Mouse (Mus musculus): ENCODE data around the gene Tnni3. TPM values are rescaled to one million over a fixed set of nuclear protein-coding genes. Genes with fewer than 3 reads are reported as not detected.
"Not testable (repeated sequence)": the region's sequence is repeated elsewhere in the genome, so short reads cannot be mapped to it uniquely, and the experiment has no call there.

Tnni3 gene
- polyA plus RNA-seq, 1 experiment from 2014 or later: 1.8 TPM

DNA sequence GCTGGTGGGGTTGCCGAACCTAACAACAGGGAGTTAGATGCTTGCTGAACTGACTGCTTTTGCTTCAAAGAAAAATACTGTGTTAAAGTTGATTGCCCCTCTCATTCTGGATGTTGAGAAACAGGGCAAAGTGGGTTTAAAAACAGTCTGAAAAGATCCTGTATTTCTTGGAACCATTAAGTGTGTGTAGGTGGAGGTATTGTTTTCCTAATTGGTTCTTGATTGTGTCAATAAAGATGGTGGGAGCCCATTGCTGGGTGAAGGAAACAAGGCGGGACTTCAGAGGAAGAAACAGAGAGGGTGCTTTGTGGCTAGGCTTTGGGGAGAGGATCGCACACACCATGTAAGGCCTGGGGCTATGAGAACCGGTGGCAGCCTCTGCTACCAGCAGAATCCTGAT, 13.2 kb upstream of the Tnni3 start:
- Histone ChIP-seq H3K4me2 (no peak overlapping the region), H3K9me3 (replicated peaks) (no peaks in the 10 kb centered on the region), H3K27me3 (replicated peaks) (peaks cover under 1% of the 10 kb centered on the region; the same call in 1 of the 2 replicates), H3K4me1 (0 out of 2 replicates have a peak, but pooled peaks cover 1% of the 10 kb centered on the region), H3K4me3 (replicated peaks) (no peak overlapping the region), H3K9ac (replicated peaks) (no peak overlapping the region), H3K27ac (replicated peaks) (no peak overlapping the region), H3K36me3 (peaks cover 31% of the 10 kb centered on the region)
- WGBS: 46% methylated on average over 4 of the region's 4 CpGs
- ATAC-seq (ENCODE audit: low FRiP score): no peak

DNA sequence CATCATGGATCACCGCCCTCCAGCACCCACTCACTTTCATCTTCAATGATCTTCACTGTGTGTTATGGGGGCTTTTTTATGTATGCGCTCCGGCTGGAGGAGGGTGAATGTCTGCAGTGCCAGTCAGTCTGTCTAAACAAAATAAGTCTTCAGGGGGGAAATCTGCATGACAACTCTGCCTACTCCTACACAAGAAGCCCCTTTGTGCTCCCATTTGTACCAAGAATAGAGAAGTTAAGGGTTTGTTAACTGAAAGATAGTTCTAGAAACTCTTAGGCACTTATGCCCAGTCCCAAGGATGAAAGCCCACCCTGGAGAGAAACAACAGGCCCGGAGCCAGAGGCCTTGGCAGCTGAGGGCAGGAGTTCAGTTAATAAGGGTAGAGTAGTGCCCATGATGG, 12.3 kb upstream of the Tnni3 start:
- no peak overlapping the region for H3K27ac ChIP-seq (replicated peaks)
- H3K4me1 ChIP-seq: 0 out of 2 replicates have a peak, but pooled peaks cover 4% of the 10 kb centered on the region
- no peak for ATAC-seq (ENCODE audit: low FRiP score)
- H3K4me2 ChIP-seq: no peak overlapping the region
- H3K4me3 ChIP-seq (replicated peaks): no peak overlapping the region
- no peaks in the 10 kb centered on the region for H3K9me3 ChIP-seq (replicated peaks)
- peaks cover 6% of the 10 kb centered on the region; the same call in 1 of the 2 replicates for H3K27me3 ChIP-seq (replicated peaks)
- H3K9ac ChIP-seq (replicated peaks): no peak overlapping the region
- 89% methylated on average over 4 of the region's 4 CpGs for WGBS
- peaks cover 23% of the 10 kb centered on the region for H3K36me3 ChIP-seq

DNA sequence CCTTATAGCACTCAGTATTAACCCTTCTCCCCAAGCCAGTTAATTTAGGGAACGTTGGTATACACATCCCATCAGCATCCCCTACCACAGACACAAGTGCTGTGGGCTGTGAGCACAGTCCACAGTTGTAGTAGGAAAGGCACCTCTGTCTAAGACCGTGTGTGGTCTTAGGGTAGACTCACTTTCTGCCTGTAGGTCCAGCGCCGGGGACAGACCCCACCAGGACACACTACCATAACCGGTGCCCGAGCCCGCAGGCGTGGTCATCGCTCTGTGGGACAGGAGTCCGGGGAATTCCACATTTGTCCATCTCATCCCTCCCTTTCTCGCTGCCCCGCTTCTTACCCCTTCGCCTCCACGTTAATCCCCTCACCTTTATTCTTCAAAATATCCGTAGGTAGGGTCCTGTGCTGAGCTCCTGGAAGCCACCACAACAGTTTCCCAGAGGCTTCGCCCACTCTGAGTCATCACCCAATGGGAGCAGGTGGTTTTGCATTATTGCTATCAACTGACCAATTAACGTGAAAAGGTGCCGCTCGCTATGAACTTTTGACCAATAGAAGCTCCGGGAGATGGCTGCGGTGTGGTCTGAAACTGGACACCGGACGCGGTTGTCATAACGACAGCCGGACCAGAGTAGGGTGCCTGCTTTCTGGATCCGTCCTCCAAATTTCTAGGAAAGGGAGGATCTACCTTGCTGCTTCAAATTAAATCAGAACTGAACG, 8.1 kb upstream of the Tnni3 start, which contains the start of gene Dnaaf3:
TSS of gene Dnaaf3 (minus strand) at position 449 of the 725 bp plus-strand sequence.
- H3K36me3 ChIP-seq: no peaks in the 10 kb centered on the region
- 2% methylated on average over 28 of the region's 28 CpGs for WGBS
- H3K4me3 ChIP-seq (replicated peaks): peak within 1 kb of the TSS; percentile 26
- peaks cover 7% of the 10 kb centered on the region for H3K4me1 ChIP-seq
- H3K4me2 ChIP-seq: peak within 1 kb of the TSS; percentile 51
- no peaks in the 10 kb centered on the region for H3K9me3 ChIP-seq (replicated peaks)
- H3K27me3 ChIP-seq (replicated peaks): peaks cover 6% of the 10 kb centered on the region; the same call in 1 of the 2 replicates
- peak within 1 kb of the TSS; percentile 24; the same call in 1 of the 2 replicates for H3K9ac ChIP-seq (replicated peaks)
- no peak within 1 kb of the TSS for H3K27ac ChIP-seq (replicated peaks)
- ATAC-seq (ENCODE audit: low FRiP score): 0 out of 2 replicates have a peak, but pooled peaks have one; percentile 35

DNA sequence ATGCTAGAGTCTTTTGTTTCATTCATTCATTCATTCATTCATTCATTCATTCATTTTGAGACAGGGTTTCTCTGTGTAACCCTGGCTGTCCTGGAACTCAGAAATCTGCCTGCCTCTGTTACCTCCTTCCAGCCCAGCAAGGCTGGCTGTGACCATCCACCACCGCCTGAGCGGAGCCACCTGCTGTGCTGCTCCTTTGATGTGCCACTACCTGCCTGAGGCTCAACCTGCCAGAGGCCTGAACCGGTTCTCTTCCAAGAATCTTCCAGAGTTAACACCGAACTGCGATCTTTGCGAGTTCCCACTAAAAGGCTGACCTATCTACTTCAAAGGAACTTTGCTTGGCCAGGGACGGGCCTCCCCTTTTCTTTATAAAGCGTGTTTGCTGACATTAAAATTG, 6.1 kb upstream of the Tnni3 start:
- not testable (repeated sequence) for H3K4me3 ChIP-seq (replicated peaks); H3K36me3 ChIP-seq; H3K9me3 ChIP-seq (replicated peaks); H3K4me2 ChIP-seq; H3K27ac ChIP-seq (replicated peaks); H3K27me3 ChIP-seq (replicated peaks); H3K9ac ChIP-seq (replicated peaks); ATAC-seq (ENCODE audit: low FRiP score)
- WGBS: 63% methylated on average over 8 of the region's 8 CpGs
- peaks cover 20% of the 10 kb centered on the region for H3K4me1 ChIP-seq

DNA sequence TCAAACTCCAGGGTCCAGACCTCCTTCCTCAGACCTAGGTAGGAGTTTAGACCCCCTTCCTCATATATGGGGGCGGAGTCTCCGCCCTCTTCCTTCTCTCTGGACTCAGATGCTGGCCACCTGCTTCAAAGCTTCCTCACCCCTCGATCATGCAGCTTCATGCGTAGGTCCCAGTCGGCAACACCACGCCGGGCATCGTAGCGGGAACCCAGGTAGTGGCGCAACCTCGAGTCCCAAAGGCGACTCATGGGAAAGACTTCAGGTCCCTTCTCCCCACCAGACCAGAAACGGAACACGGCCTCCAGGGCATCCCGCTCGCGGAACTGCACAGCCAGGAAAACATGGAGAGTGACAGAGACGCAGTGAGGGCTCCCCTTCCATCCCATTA, 3.3 kb upstream of the Tnni3 start:
- Histone ChIP-seq H3K4me3 (replicated peaks) (no peak overlapping the region), H3K4me2 (peak overlapping the region; percentile 57), H3K9ac (replicated peaks) (peak overlapping the region; percentile 31; the same call in 1 of the 2 replicates), H3K4me1 (peaks cover 20% of the 10 kb centered on the region), H3K36me3 (no peaks in the 10 kb centered on the region), H3K27ac (replicated peaks) (no peak overlapping the region), H3K27me3 (replicated peaks) (peaks cover 6% of the 10 kb centered on the region; the same call in 1 of the 2 replicates), H3K9me3 (replicated peaks) (no peaks in the 10 kb centered on the region)
- ATAC-seq (ENCODE audit: low FRiP score): no peak
- WGBS: 51% methylated on average over 18 of the region's 18 CpGs

DNA sequence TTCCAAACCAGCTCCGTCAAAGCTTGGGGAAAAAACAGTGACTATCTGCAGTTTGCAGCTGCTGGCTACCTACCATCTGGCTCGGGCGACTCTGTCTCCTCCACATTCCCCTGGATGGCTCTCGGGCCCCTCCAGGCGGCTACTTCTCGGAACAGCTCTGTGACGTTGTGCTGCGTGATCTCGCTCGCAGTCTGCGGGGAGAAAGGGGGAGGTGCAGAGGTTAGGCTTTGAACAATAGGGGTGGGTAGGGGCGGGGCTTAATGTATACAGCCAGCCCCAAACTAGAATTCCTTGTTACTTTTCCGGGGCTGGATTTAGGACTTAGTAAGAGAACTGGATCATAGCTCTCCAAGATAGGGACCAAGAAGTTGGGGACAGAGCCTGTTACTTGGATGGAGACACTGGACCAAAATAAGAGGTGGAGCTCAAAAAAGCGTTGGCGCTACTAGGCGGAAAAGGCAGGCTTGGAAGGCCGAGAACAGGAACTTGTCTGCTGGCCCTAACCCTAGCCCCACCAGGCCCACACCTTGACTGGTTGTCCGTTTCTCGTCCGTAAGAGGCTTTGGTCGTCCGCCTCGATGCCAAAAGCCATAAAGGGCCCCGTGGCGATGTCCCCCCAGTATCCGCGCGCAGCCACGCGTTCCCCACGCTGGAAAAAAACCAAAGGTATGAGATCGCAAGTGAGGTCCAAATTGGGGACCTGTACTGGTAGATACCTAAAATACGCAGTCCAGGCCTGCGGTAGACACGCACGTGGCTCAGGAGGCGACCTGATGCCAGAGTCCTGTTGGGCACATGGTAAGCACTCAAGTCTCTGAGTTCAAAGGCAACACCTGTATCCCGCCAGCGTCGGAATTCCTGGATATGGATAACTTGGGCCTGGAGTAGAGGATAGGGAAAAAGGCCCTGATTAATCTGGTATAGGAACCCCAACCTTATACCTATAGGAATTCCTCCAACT, 2.6 kb upstream of the Tnni3 start:
- peak overlapping the region; percentile 57 for H3K4me2 ChIP-seq
- H3K27me3 ChIP-seq (replicated peaks): peaks cover 5% of the 10 kb centered on the region
- H3K9me3 ChIP-seq (replicated peaks): no peaks in the 10 kb centered on the region
- peak; percentile 95 for ATAC-seq (ENCODE audit: low FRiP score)
- peak overlapping the region; percentile 30 for H3K4me3 ChIP-seq (replicated peaks)
- H3K4me1 ChIP-seq: peaks cover 17% of the 10 kb centered on the region
- peak overlapping the region; percentile 34; the same call in 1 of the 2 replicates for H3K27ac ChIP-seq (replicated peaks)
- no peaks in the 10 kb centered on the region for H3K36me3 ChIP-seq
- 26% methylated on average over 40 of the region's 40 CpGs for WGBS
- H3K9ac ChIP-seq (replicated peaks): peak overlapping the region; percentile 31

DNA sequence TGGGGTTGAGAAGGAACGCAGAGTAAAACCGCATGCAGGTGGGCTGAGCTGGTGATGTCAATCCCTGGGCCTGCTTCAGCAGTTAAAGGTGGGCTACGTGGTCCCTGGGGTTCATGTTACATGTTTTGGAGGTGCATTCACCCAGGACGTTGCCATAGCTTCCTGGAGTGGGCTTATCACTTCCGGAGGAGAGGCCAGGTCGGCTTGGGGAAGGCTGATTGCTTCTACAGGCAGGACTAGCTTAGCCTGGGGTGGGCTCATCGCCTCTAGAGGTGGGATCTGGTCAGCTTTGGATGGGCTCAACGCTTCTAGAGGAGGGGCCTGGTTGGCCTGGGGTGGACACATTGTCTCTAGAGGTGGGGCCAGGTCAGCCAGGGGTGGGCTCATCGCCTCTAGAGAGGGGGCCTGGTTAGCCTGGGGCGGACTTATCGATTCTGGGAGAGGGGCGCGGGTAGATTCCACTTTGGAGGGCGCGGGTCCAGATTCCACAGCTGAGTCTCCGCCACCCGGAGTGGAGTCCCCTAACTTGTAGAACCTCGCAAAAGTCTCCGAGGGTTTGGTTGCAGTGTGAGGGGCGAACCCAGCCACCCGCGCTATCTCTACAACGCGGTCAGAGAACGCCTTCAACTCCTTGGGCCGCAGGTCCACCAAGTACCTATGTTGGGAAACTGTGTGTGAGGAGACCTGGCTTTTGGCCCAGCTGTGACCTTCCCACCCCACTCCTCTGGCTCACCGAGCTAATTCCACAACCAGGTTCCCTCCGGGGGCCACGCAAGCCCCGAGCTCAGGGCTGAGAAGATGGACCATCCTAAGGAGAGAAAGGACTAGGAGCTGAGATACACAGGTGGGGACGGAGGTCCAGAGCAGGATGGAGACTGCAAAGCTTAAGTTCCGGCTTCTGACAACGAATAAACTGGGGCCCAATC, 561 bp downstream of the Tnni3 start:
- H3K4me2 ChIP-seq: no peak overlapping the region
- no peaks in the 10 kb centered on the region for H3K36me3 ChIP-seq
- H3K9ac ChIP-seq (replicated peaks): no peak overlapping the region
- peaks cover 27% of the 10 kb centered on the region for H3K4me1 ChIP-seq
- WGBS: 92% methylated on average over 33 of the region's 33 CpGs
- H3K4me3 ChIP-seq (replicated peaks): no peak overlapping the region
- no peak for ATAC-seq (ENCODE audit: low FRiP score)
- H3K9me3 ChIP-seq (replicated peaks): no peaks in the 10 kb centered on the region
- H3K27me3 ChIP-seq (replicated peaks): peaks cover 14% of the 10 kb centered on the region
- no peak overlapping the region for H3K27ac ChIP-seq (replicated peaks)

DNA sequence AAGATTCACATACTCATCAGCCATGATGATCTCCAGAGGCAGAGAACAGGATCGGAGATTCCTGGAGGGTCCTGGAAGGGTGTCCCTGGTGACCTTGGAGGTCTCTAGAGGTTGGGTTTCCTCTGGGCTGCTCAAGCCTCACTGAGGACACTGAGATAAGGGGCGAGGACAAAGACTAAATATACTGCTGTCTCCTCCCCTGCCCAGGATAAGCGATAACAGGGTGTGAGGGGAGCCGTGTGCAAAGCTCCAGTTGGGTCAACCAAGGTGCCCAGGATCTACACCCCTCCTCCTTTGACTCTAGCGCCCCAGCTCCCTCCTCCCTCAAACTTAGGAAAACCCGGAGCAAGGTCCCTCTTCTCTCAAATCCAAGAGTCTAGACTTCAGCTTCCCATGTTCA, 1.7 kb downstream of the Tnni3 start:
- Histone ChIP-seq H3K27ac (replicated peaks) (no peak overlapping the region), H3K4me3 (replicated peaks) (no peak overlapping the region), H3K27me3 (replicated peaks) (peaks cover 14% of the 10 kb centered on the region), H3K9ac (replicated peaks) (no peak overlapping the region), H3K4me1 (peaks cover 25% of the 10 kb centered on the region), H3K4me2 (no peak overlapping the region), H3K9me3 (replicated peaks) (no peaks in the 10 kb centered on the region), H3K36me3 (no peaks in the 10 kb centered on the region)
- no peak for ATAC-seq (ENCODE audit: low FRiP score)
- 81% methylated on average over 6 of the region's 6 CpGs for WGBS

DNA sequence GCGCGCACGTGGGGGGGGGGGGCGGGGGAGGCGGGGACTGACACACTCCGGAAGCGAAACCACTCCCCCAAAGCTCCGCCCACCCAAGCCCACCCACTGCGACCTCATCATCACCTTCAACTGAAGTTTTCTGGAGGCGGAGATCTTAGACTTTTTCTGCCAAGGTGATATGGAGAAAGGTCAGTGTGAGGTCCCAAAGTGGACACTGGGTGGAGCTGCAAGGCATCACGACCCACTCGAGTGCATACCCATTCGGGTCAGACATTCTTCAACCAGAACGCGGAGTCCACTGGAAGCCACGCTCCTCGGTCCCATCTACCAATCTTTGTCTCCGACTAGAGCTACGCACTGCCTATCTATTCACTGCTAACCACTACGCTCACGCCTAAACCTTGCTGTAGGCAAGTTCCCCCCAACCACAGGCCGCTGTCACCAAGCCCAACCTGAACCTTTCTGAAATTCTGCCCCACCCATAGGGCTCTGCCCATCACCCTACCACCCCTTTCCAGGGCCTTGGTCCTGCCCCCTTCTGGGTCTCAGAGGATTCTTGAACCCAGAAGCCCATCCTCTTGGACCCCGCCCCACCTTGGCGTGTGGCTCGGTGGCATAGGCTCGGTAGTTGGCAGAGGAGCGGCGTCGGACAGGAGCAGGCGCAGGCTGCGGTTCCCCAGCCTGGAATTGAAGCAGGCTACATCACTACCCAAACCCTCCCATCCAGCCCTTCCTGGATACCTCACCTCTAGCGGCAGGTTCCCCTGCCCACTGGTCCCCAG, 2.6 kb downstream of the Tnni3 start:
- peaks cover 17% of the 10 kb centered on the region for H3K4me1 ChIP-seq
- WGBS: 31% methylated on average over 32 of the region's 32 CpGs
- H3K4me3 ChIP-seq (replicated peaks): peak overlapping the region; percentile 23

DNA sequence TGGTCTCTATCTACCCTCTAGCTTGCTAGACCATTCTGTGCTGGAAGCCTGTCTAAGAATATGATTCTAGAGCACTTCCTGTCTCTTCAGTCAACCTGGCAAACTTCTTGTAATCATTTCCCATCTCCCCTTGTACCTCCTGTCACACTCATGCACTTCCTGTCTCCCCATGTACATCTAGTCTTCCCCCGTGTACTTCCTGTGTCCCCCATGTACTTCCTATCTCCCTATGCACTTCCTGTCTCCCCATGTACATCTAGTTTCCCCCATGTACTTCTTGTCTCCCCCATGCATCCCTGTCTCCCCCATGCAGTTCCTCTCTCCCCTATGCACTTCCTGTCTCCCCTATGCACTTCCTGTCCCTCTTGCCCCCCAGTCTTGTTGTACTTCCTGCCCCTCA, 5.5 kb downstream of the Tnni3 start:
- H3K4me2 ChIP-seq: no peak overlapping the region
- no peak overlapping the region for H3K9ac ChIP-seq (replicated peaks)
- no peak overlapping the region for H3K4me3 ChIP-seq (replicated peaks)
- 90% methylated on average over 1 of the region's 1 CpGs for WGBS
- peaks cover 14% of the 10 kb centered on the region for H3K27me3 ChIP-seq (replicated peaks)
- no peak overlapping the region for H3K27ac ChIP-seq (replicated peaks)
- H3K36me3 ChIP-seq: no peaks in the 10 kb centered on the region
- no peak for ATAC-seq (ENCODE audit: low FRiP score)
- H3K9me3 ChIP-seq (replicated peaks): no peaks in the 10 kb centered on the region
- H3K4me1 ChIP-seq: peaks cover 11% of the 10 kb centered on the region

More for the DNA sequence above, 2.6 kb downstream of the Tnni3 start:
- no peak for ATAC-seq (ENCODE audit: low FRiP score)
- H3K27me3 ChIP-seq (replicated peaks): peaks cover 14% of the 10 kb centered on the region
- no peaks in the 10 kb centered on the region for H3K9me3 ChIP-seq (replicated peaks)
- 0 out of 2 replicates have a peak overlapping the region, but pooled peaks have one; percentile 34 for H3K9ac ChIP-seq (replicated peaks)
- H3K4me2 ChIP-seq: peak overlapping the region; percentile 55
- no peak overlapping the region for H3K27ac ChIP-seq (replicated peaks)
- no peaks in the 10 kb centered on the region for H3K36me3 ChIP-seq

Data from neural tube, embryonic 15.5 days (tissue).